Comparison of ENCODE assay signal across 19 mouse cellular contexts in genomic region chr4:75838619-75839018, GRCm38 (mm10).
DNase-seq lines count a peak whose midpoint lies in the region; ATAC-seq and TF ChIP-seq lines count a peak whose summit lies in the region.
"Had no signal": no experiment of that assay in that cellular context is flagged by ENCODE, and none has a peak within 500 bp of the region (broad histone marks: within the 10 kb centered on the region; RNA-seq: fewer than 3 reads in every experiment).

No protein-coding gene starts in this region.

- no peak overlapping the region for H3K27ac ChIP-seq in forebrain, postnatal 0 days (ENCODE audit: low read depth, low read length)
- H3K27ac ChIP-seq in forebrain, embryonic 15.5 days (replicated peaks), result no peak overlapping the region
- H3K27ac ChIP-seq in midbrain, postnatal 0 days (ENCODE audit: low read depth, low read length), result no peak overlapping the region
- H3K27ac ChIP-seq in midbrain, embryonic 13.5 days, result no peak overlapping the region
- H3K27ac ChIP-seq in limb, embryonic 10.5 days, result 0 out of 2 replicates have a peak overlapping the region, but pooled peaks have one; percentile 36
- H3K27ac ChIP-seq: embryonic facial prominence, embryonic 13.5 days; heart, embryonic 10.5 days; kidney, embryonic 15.5 days; midbrain, embryonic 12.5 days had no signal

- TF ChIP-seq CTCF in forebrain, postnatal 0 days (IDR thresholded peaks at IDR 0.05; ENCODE audit: low read depth), result no peak
- no peak for TF ChIP-seq CTCF in midbrain, postnatal 0 days (IDR thresholded peaks at IDR 0.05)

- no peaks in the 10 kb centered on the region for H3K27me3 ChIP-seq in forebrain, postnatal 0 days (ENCODE audit: insufficient read depth, low read length)
- H3K27me3 ChIP-seq in forebrain, embryonic 15.5 days, result no peaks in the 10 kb centered on the region
- no peaks in the 10 kb centered on the region for H3K27me3 ChIP-seq in midbrain, postnatal 0 days (ENCODE audit: insufficient read depth, low read length)
- H3K27me3 ChIP-seq in midbrain, embryonic 13.5 days, result no peaks in the 10 kb centered on the region
- H3K27me3 ChIP-seq in limb, embryonic 10.5 days (ENCODE audit: low read depth, poor library complexity, severe bottlenecking), result no peaks in the 10 kb centered on the region
- H3K27me3 ChIP-seq: embryonic facial prominence, embryonic 13.5 days; kidney, embryonic 15.5 days; midbrain, embryonic 12.5 days had no signal

- 0 out of 2 replicates have a peak, but pooled peaks have one; percentile 6 for ATAC-seq in cerebellum, adult (ENCODE audit: insufficient number of reproducible peaks, low FRiP score, low TSS enrichment)
- no peak for ATAC-seq in forebrain, postnatal 0 days
- no peak for ATAC-seq in forebrain, embryonic 15.5 days (replicated peaks)
- no peak for ATAC-seq in midbrain, postnatal 0 days (ENCODE audit: low FRiP score)
- no peak for ATAC-seq in midbrain, embryonic 13.5 days
- ATAC-seq: activated CD4-positive, CD25-positive, alpha-beta regulatory T cell, adult 4 months; lung, postnatal 0 days had no signal

- DNase-seq in cerebellum, adult 11 months, result no peak
- peak; percentile 20 for DNase-seq in forebrain, postnatal 0 days
- DNase-seq in midbrain, postnatal 0 days (ENCODE audit: low spot score), result peak; percentile 63
- DNase-seq in limb, embryonic 10.5 days (ENCODE audit: low spot score), result no peak
- no peak for DNase-seq in urinary bladder, postnatal 25 days (ENCODE audit: low spot score)
- DNase-seq: adrenal gland, postnatal 10 days; kidney, adult 11 months; layer of hippocampus, adult 9-11 months; right cerebral cortex, postnatal 25 days; spleen, adult 18-20 months had no signal

- H3K36me3 ChIP-seq in forebrain, postnatal 0 days (ENCODE audit: insufficient read depth), result no peaks in the 10 kb centered on the region
- no peaks in the 10 kb centered on the region for H3K36me3 ChIP-seq in forebrain, embryonic 15.5 days
- H3K36me3 ChIP-seq in midbrain, postnatal 0 days (ENCODE audit: insufficient read depth, low read length), result no peaks in the 10 kb centered on the region
- no peaks in the 10 kb centered on the region for H3K36me3 ChIP-seq in midbrain, embryonic 13.5 days
- H3K36me3 ChIP-seq in limb, embryonic 10.5 days, result no peaks in the 10 kb centered on the region
- H3K36me3 ChIP-seq: embryonic facial prominence, embryonic 13.5 days; heart, embryonic 10.5 days; kidney, embryonic 15.5 days; midbrain, embryonic 12.5 days had no signal

- H3K4me1 ChIP-seq in forebrain, postnatal 0 days (ENCODE audit: insufficient read depth), result no peaks in the 10 kb centered on the region
- 0 out of 2 replicates have a peak, but pooled peaks cover 5% of the 10 kb centered on the region for H3K4me1 ChIP-seq in forebrain, embryonic 15.5 days
- no peaks in the 10 kb centered on the region for H3K4me1 ChIP-seq in midbrain, postnatal 0 days (ENCODE audit: insufficient read depth, low read length)
- no peaks in the 10 kb centered on the region for H3K4me1 ChIP-seq in midbrain, embryonic 13.5 days (replicated peaks)
- H3K4me1 ChIP-seq in limb, embryonic 10.5 days, result peaks cover 7% of the 10 kb centered on the region
- H3K4me1 ChIP-seq: embryonic facial prominence, embryonic 13.5 days; heart, embryonic 10.5 days; kidney, embryonic 15.5 days; midbrain, embryonic 12.5 days had no signal

- 48% methylated on average over 4 of the region's 4 CpGs for WGBS in forebrain, postnatal 0 days
- WGBS in forebrain, embryonic 15.5 days, result 42% methylated on average over 4 of the region's 4 CpGs
- WGBS in midbrain, postnatal 0 days, result 63% methylated on average over 4 of the region's 4 CpGs
- 71% methylated on average over 4 of the region's 4 CpGs for WGBS in midbrain, embryonic 13.5 days
- 43% methylated on average over 4 of the region's 4 CpGs for WGBS in limb, embryonic 10.5 days

- H3K4me3 ChIP-seq in forebrain, postnatal 0 days (ENCODE audit: low read depth, low read length), result no peak overlapping the region
- H3K4me3 ChIP-seq in forebrain, embryonic 15.5 days, result no peak overlapping the region
- no peak overlapping the region for H3K4me3 ChIP-seq in midbrain, postnatal 0 days (ENCODE audit: low read depth, low read length)
- H3K4me3 ChIP-seq in midbrain, embryonic 13.5 days (replicated peaks), result no peak overlapping the region
- no peak overlapping the region for H3K4me3 ChIP-seq in limb, embryonic 10.5 days
- H3K4me3 ChIP-seq: embryonic facial prominence, embryonic 13.5 days; heart, embryonic 10.5 days; kidney, embryonic 15.5 days; midbrain, embryonic 12.5 days had no signal

- H3K9ac ChIP-seq in forebrain, postnatal 0 days, result no peak overlapping the region
- no peak overlapping the region for H3K9ac ChIP-seq in forebrain, embryonic 15.5 days (replicated peaks)
- H3K9ac ChIP-seq in midbrain, postnatal 0 days (replicated peaks; ENCODE audit: low read length, poor library complexity, severe bottlenecking), result no peak overlapping the region
- H3K9ac ChIP-seq in midbrain, embryonic 13.5 days (replicated peaks), result no peak overlapping the region
- H3K9ac ChIP-seq: embryonic facial prominence, embryonic 13.5 days; kidney, embryonic 15.5 days; midbrain, embryonic 12.5 days had no signal

- no peak overlapping the region for H3K4me2 ChIP-seq in forebrain, postnatal 0 days (ENCODE audit: low read depth)
- no peak overlapping the region for H3K4me2 ChIP-seq in forebrain, embryonic 15.5 days (replicated peaks)
- no peak overlapping the region for H3K4me2 ChIP-seq in midbrain, postnatal 0 days (ENCODE audit: low read depth, low read length, poor library complexity, severe bottlenecking)
- no peak overlapping the region for H3K4me2 ChIP-seq in midbrain, embryonic 13.5 days (replicated peaks)
- H3K4me2 ChIP-seq: embryonic facial prominence, embryonic 13.5 days; kidney, embryonic 15.5 days; midbrain, embryonic 12.5 days had no signal

- no peaks in the 10 kb centered on the region for H3K9me3 ChIP-seq in forebrain, postnatal 0 days (ENCODE audit: low read length)
- H3K9me3 ChIP-seq in forebrain, embryonic 15.5 days, result no peaks in the 10 kb centered on the region
- H3K9me3 ChIP-seq in midbrain, postnatal 0 days (ENCODE audit: low read length), result no peaks in the 10 kb centered on the region
- H3K9me3 ChIP-seq in midbrain, embryonic 13.5 days, result no peaks in the 10 kb centered on the region
- no peaks in the 10 kb centered on the region for H3K9me3 ChIP-seq in limb, embryonic 10.5 days (replicated peaks)
- H3K9me3 ChIP-seq: embryonic facial prominence, embryonic 13.5 days; heart, embryonic 10.5 days; kidney, embryonic 15.5 days; midbrain, embryonic 12.5 days had no signal

Comparison
In these comparisons a context has a peak if more than half of its experiments do, and no peak if none do; other contexts are left out.
1. DNase-seq: peak in forebrain, postnatal 0 days (single experiment) and midbrain, postnatal 0 days (single experiment); none in cerebellum, adult 11 months (single experiment), limb, embryonic 10.5 days (single experiment) and urinary bladder, postnatal 25 days (single experiment).